Mouse (Mus musculus): ENCODE data around the gene Dcaf1. TPM values are rescaled to one million over a fixed set of nuclear protein-coding genes. Genes with fewer than 3 reads are reported as not detected.

The Dcaf1 gene
- polyA plus RNA-seq, 1 experiment from 2014 or later, result 41.3 TPM

DNA sequence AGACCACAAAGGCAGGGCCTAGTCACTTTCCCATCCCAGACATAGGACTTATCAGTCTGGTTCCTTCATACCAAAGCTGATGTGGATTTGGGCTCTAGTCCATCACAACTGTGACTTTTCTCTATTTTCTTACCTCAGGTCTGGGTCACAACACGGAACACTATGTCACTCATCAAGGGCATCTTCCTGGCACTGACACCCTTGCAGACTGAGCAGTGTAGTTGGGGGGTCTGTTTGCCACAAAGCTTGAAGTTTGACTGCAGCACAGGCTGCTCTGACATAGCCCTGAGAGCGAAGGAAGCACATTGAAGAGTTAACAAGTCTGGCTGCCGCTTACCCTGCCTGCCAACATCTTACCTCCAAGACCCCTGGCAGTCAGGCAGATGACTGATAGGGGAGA is 61.4 kb downstream of the Dcaf1 start:
- WGBS, result 86% methylated on average over 3 of the region's 3 CpGs
- Histone ChIP-seq H3K9me3 (ENCODE audit: control insufficient read depth, low read length) (no peaks in the 10 kb centered on the region), H3K27me3 (ENCODE audit: control insufficient read depth, insufficient read depth, low read length) (no peaks in the 10 kb centered on the region), H3K4me2 (ENCODE audit: low read depth, low read length, severe bottlenecking) (peak overlapping the region; percentile 8; the same call in 1 of the 2 replicates), H3K4me1 (replicated peaks; ENCODE audit: control insufficient read depth, insufficient read depth, low read length) (peaks cover 27% of the 10 kb centered on the region), H3K27ac (ENCODE audit: low read depth, low read length) (no peak overlapping the region), H3K4me3 (ENCODE audit: low read depth, low read length) (peak overlapping the region; percentile 6; the same call in 1 of the 2 replicates), H3K9ac (ENCODE audit: low read length) (peak overlapping the region; percentile 20; the same call in 1 of the 2 replicates), H3K36me3 (ENCODE audit: control insufficient read depth, insufficient read depth, low read length) (peaks cover 5% of the 10 kb centered on the region)
- DNase-seq (ENCODE audit: low spot score) (no peak), ATAC-seq (replicated peaks; ENCODE audit: low FRiP score) (no peak)

DNA sequence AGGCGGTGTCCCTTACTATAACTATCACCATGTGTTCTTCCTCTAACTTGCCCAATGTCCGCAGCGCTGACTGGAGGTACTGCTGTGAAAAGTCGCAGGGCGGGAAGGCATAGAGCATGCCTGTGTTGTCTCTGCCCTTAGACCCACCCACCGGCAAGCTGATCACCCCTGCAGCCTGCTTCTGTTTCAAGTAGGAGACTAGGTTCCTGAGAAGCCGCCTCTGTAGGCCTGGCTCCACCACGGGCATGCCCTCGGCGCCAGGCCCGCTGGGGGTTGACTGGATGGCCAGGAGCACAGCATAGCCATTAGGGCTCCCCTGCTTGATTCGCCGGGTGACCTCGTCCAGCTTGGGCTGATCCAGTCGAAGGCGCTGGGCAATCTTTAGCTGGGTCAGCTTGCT is 62.6 kb downstream of the Dcaf1 start:
- H3K27me3 ChIP-seq (ENCODE audit: control insufficient read depth, insufficient read depth, low read length), result no peaks in the 10 kb centered on the region
- H3K4me2 ChIP-seq (ENCODE audit: low read depth, low read length, severe bottlenecking), result peak overlapping the region; percentile 87
- 51% methylated on average over 16 of the region's 16 CpGs for WGBS
- H3K4me3 ChIP-seq (ENCODE audit: low read depth, low read length), result peak overlapping the region; percentile 95
- DNase-seq (ENCODE audit: low spot score) (peak; percentile 60), ATAC-seq (replicated peaks; ENCODE audit: low FRiP score) (no peak)
- H3K9ac ChIP-seq (ENCODE audit: low read length), result peak overlapping the region; percentile 95
- peaks cover 8% of the 10 kb centered on the region for H3K36me3 ChIP-seq (ENCODE audit: control insufficient read depth, insufficient read depth, low read length)
- no peaks in the 10 kb centered on the region for H3K9me3 ChIP-seq (ENCODE audit: control insufficient read depth, low read length)
- no peak overlapping the region for H3K27ac ChIP-seq (ENCODE audit: low read depth, low read length)
- H3K4me1 ChIP-seq (replicated peaks; ENCODE audit: control insufficient read depth, insufficient read depth, low read length), result peaks cover 27% of the 10 kb centered on the region

DNA sequence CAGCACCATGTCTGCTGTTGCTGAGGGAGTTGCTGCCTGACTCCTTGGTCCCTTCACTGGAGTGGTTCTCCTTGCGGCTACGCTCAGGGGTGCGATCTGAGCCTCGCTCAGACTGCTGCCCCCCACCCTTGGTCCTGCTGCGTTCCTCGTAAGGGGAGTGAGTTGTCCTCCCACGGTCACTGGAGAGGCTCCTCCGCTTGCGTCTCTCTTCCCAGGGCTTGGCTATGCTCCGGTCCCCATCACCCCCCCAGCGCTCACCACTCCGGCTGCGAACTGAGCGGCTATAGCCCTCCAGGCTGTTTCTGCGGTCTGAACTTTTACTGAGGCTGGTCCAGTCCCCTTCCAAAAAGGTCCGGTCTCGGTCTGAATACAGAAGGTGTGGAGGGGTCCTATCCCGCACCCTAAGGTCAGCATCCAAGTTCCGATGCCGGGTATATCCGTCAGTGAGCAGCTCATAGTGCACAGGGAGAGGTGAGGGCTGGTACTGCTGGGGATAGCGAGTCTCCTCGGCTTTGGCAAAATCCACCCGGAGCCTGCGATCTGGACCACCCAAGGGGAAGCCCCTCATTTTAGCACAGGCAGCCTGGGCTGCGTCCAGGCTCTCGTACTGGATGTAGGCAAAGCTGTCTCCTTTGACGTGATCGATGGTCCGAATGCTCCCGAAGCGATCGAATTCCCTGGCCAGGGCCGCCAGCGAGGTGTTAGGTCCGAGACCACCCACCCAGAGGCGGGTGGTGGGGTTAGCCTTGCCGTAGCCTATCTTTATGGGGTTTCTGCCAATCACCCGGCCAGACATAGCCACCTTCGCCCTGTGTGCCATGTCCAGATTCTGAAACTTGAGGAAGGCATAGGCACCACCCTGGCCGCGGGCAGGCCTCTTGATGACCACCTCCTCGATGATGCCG is 63.6 kb downstream of the Dcaf1 start:
- WGBS, result 27% methylated on average over 44 of the region's 44 CpGs
- no peaks in the 10 kb centered on the region for H3K9me3 ChIP-seq (ENCODE audit: control insufficient read depth, low read length)
- H3K4me3 ChIP-seq (ENCODE audit: low read depth, low read length), result peak overlapping the region; percentile 95
- ATAC-seq (replicated peaks; ENCODE audit: low FRiP score), result peak; percentile 0; the same call in 1 of the 2 replicates
- peak; percentile 69 for DNase-seq (ENCODE audit: low spot score)
- no peaks in the 10 kb centered on the region for H3K27me3 ChIP-seq (ENCODE audit: control insufficient read depth, insufficient read depth, low read length)
- peak overlapping the region; percentile 77; the same call in 1 of the 2 replicates for H3K27ac ChIP-seq (ENCODE audit: low read depth, low read length)
- H3K36me3 ChIP-seq (ENCODE audit: control insufficient read depth, insufficient read depth, low read length), result peaks cover 9% of the 10 kb centered on the region
- H3K9ac ChIP-seq (ENCODE audit: low read length), result peak overlapping the region; percentile 95
- peak overlapping the region; percentile 87 for H3K4me2 ChIP-seq (ENCODE audit: low read depth, low read length, severe bottlenecking)
- H3K4me1 ChIP-seq (replicated peaks; ENCODE audit: control insufficient read depth, insufficient read depth, low read length), result peaks cover 27% of the 10 kb centered on the region

DNA sequence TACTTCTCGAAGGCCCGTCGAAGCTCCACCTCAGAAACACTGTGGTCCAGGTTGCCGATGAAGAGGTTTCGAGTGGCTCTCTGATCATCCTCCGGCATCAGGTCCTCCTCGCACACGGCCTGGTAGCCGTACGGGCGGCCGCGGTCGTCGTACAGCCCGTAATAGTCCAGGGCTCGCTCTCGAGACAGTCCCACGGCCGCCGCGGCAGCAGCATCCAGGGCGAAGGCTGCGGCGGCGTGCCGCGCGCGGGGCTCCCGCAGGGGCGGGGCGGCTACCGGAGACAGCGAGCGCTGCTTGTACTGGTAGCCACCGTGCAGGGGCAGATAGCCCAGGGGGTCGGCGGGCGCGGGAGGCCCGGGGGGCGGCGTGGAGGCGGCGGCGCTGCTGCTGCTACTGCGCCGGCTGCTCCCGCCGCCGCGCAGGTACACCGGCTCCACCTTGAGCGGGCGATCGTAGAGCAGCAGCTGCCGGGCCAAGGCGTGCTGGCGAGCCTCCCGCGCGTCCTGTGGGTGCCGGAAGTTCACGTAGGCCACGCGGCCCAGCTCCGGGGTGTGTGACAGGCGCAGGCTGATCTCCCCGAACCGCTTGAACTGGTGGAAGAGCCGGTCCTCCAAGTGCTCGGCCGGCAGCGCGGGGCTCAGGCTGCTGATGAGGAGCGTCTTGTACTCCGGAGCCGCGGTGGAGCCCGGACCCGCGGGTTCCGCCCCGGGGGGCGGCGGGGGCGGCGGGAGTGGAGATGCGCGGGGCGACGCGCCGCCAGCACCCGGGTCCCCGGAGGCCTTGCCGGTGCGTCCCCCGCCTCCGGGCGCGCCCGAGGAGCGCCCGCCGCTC is 64.4 kb downstream of the Dcaf1 start:
- ATAC-seq (replicated peaks; ENCODE audit: low FRiP score) (peak; percentile 9; the same call in 1 of the 2 replicates), DNase-seq (ENCODE audit: low spot score) (peak; percentile 79)
- Histone ChIP-seq H3K27me3 (ENCODE audit: control insufficient read depth, insufficient read depth, low read length) (no peaks in the 10 kb centered on the region), H3K9ac (ENCODE audit: low read length) (peak overlapping the region; percentile 95), H3K4me2 (ENCODE audit: low read depth, low read length, severe bottlenecking) (peak overlapping the region; percentile 87), H3K27ac (ENCODE audit: low read depth, low read length) (peak overlapping the region; percentile 77), H3K9me3 (ENCODE audit: control insufficient read depth, low read length) (no peaks in the 10 kb centered on the region), H3K36me3 (ENCODE audit: control insufficient read depth, insufficient read depth, low read length) (peaks cover 9% of the 10 kb centered on the region), H3K4me3 (ENCODE audit: low read depth, low read length) (peak overlapping the region; percentile 95), H3K4me1 (replicated peaks; ENCODE audit: control insufficient read depth, insufficient read depth, low read length) (peaks cover 35% of the 10 kb centered on the region)
- under 1% methylated on average over 96 of the region's 107 CpGs for WGBS

DNA sequence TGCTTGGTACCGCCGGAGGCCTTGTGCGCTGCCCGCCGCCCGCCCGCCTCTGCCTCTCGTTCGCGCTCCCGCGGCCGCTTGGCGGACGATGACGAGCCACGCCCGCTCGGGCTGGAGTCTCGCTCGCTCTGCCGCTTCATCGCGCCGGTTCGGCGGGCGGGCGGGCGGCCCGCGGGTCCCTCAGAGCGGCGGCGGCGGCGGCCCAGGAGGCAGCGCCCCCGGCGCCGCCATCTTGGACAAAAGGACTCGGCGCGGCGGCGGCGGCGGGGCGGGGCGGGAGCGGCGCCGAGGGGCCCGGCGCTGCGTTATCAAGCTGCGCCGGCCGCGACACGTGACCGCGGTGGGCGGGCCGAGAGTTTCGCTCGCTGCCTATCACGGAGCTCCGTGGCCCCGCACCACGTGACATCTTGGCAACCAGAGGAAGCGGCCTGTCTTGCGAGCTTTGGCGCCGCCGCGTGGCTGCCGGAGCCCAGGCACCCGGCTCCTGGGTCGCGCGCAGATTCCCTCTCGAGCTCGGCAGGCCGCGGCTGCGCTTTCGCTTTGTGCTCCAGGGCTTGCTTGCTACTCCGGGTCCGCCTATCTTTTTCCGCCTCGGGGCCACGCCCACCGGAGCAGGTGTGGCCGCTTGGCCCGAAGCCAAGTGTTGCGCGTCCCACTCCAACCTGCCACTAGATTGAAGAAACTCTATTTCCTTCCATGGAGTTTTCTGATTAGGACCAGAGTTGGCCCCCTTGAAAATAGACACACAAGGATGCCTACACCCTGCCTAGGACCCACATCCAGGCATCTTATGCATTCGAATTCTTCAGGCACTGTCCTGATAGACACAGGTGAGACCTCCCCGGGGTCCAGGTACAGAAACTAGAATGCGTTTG is 65.4 kb downstream of the Dcaf1 start, which contains the start of gene Rbm15b:
Gene Rbm15b, minus strand, starts transcription at position 601 of the 875 bp plus-strand sequence.
- WGBS, result 2% methylated on average over 95 of the region's 101 CpGs
- peak within 1 kb of the TSS; percentile 87 for H3K4me2 ChIP-seq (ENCODE audit: low read depth, low read length, severe bottlenecking)
- no peaks in the 10 kb centered on the region for H3K9me3 ChIP-seq (ENCODE audit: control insufficient read depth, low read length)
- H3K27ac ChIP-seq (ENCODE audit: low read depth, low read length), result peak within 1 kb of the TSS; percentile 77
- peak within 1 kb of the TSS; percentile 95 for H3K9ac ChIP-seq (ENCODE audit: low read length)
- peaks cover 9% of the 10 kb centered on the region for H3K36me3 ChIP-seq (ENCODE audit: control insufficient read depth, insufficient read depth, low read length)
- DNase-seq (ENCODE audit: low spot score) (peak; percentile 99), ATAC-seq (replicated peaks; ENCODE audit: low FRiP score) (peak; percentile 75)
- peak within 1 kb of the TSS; percentile 95 for H3K4me3 ChIP-seq (ENCODE audit: low read depth, low read length)
- H3K27me3 ChIP-seq (ENCODE audit: control insufficient read depth, insufficient read depth, low read length), result no peaks in the 10 kb centered on the region
- peaks cover 35% of the 10 kb centered on the region for H3K4me1 ChIP-seq (replicated peaks; ENCODE audit: control insufficient read depth, insufficient read depth, low read length)

DNA sequence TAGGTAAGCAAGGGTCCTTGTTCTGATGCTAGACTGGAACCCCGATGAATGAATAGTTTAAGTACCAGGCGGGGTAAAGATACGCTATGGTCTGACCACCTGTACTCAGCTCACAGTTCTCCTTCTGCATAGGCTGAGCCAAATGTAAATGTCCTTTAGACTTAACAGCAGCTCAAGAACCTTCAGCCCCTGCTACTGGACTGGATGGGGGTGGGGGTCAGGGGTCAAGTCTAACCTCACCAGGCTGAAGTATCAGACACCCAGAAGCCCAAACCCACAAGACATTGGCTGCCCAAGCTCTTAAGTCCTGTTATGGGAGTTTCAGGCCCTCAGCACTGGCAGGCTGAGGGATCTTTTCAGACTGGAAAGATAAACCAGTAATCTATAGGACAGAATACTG is 66.7 kb downstream of the Dcaf1 start:
- Histone ChIP-seq H3K4me1 (replicated peaks; ENCODE audit: control insufficient read depth, insufficient read depth, low read length) (peaks cover 28% of the 10 kb centered on the region), H3K9ac (ENCODE audit: low read length) (no peak overlapping the region), H3K9me3 (ENCODE audit: control insufficient read depth, low read length) (no peaks in the 10 kb centered on the region), H3K27ac (ENCODE audit: low read depth, low read length) (no peak overlapping the region; the same call in 1 of the 2 replicates), H3K4me3 (ENCODE audit: low read depth, low read length) (no peak overlapping the region), H3K27me3 (ENCODE audit: control insufficient read depth, insufficient read depth, low read length) (no peaks in the 10 kb centered on the region), H3K36me3 (ENCODE audit: control insufficient read depth, insufficient read depth, low read length) (peaks cover 9% of the 10 kb centered on the region), H3K4me2 (ENCODE audit: low read depth, low read length, severe bottlenecking) (no peak overlapping the region)
- DNase-seq (ENCODE audit: low spot score) (peak; percentile 45), ATAC-seq (replicated peaks; ENCODE audit: low FRiP score) (no peak)
- 93% methylated on average over 3 of the region's 3 CpGs for WGBS

DNA sequence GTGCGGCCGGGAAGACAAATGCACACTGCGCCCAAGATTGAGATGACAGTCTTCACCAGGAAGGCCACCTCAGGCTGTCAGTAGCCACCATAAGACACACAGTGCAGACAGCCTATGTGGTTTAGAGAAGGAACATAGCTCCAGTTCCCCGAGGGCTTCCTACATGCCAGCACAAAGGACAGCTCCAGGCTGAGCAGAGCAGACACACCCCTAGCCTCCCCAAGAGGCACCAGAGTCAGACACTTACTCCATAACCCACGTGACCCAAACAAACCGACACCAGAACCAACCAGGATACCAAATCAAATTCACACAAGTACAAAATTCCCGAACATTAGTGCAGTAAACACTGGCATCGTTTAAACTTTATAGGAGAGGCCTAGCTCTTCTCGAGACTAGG is 67.6 kb downstream of the Dcaf1 start:
- DNase-seq (ENCODE audit: low spot score), result no peak

More for the DNA sequence above, 67.6 kb downstream of the Dcaf1 start:
- Histone ChIP-seq H3K9me3 (ENCODE audit: control insufficient read depth, low read length) (no peaks in the 10 kb centered on the region), H3K27ac (ENCODE audit: low read depth, low read length) (no peak overlapping the region), H3K9ac (ENCODE audit: low read length) (no peak overlapping the region), H3K4me3 (ENCODE audit: low read depth, low read length) (no peak overlapping the region), H3K27me3 (ENCODE audit: control insufficient read depth, insufficient read depth, low read length) (no peaks in the 10 kb centered on the region), H3K4me2 (ENCODE audit: low read depth, low read length, severe bottlenecking) (no peak overlapping the region), H3K36me3 (ENCODE audit: control insufficient read depth, insufficient read depth, low read length) (peaks cover 7% of the 10 kb centered on the region), H3K4me1 (replicated peaks; ENCODE audit: control insufficient read depth, insufficient read depth, low read length) (peaks cover 24% of the 10 kb centered on the region)
- no peak for ATAC-seq (replicated peaks; ENCODE audit: low FRiP score)
- 87% methylated on average over 9 of the region's 9 CpGs for WGBS

Measured in forebrain, embryonic 11.5 days (tissue).